Mouse (Mus musculus) C2C12 (cell line): Measurements from ENCODE around the gene Ergic2.

Experiments
- CEBPB ChIP-seq: IDR thresholded peaks from one replicate; pipeline ENCODE4 v1.6.1; 2011; ENCODE audit warnings: low read depth, mild to moderate bottlenecking, control low read depth, moderate library complexity
- CTCF ChIP-seq: IDR thresholded peaks from one replicate; pipeline ENCODE4 v1.5.1; 2011; ENCODE audit not compliant: control insufficient read depth, insufficient read depth, insufficient read length
- MAX ChIP-seq: IDR thresholded peaks from one replicate; pipeline ENCODE4 v1.6.1; 2011; ENCODE audit warnings: mild to moderate bottlenecking, control low read depth
- MYOD1 ChIP-seq: IDR thresholded peaks from one replicate; pipeline ENCODE4 v1.6.1; 2011; ENCODE audit warnings: low read depth; ENCODE audit not compliant: control insufficient read depth, insufficient read length
- MYOG ChIP-seq: IDR thresholded peaks from one replicate; pipeline ENCODE4 v1.6.1; 2011; ENCODE audit not compliant: control insufficient read depth, insufficient read length; ENCODE audit errors: extremely low read depth
- USF1 ChIP-seq: IDR thresholded peaks from one replicate; pipeline ENCODE4 v1.6.1; 2011; ENCODE audit warnings: low read depth, mild to moderate bottlenecking, control low read depth, moderate library complexity

DNA sequence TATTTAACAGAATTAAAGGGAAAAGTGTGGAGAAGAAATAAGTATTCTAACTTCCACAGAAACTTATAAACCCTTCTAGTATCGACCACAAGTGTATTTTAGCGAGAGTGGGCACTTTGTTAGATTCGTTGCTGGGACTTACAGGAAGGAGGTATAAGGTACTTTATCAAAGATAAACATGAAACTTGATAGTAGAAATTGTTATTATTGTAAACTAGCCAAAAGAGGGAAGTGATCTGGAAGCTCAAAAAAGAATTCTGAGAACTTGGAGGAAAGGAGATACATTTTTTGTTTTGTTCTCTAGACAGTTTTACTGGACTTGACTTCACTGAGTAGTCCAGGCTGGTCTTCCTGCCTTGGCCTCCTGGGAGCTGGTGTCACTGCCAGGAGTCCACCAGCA, 39.3 kb downstream of the Ergic2 start:
- TF ChIP-seq CTCF: no peak
- no peak for TF ChIP-seq USF1
- no peak for TF ChIP-seq MAX
- TF ChIP-seq MYOD1: no peak
- TF ChIP-seq CEBPB: no peak
- TF ChIP-seq MYOG: no peak
